Mouse (Mus musculus) hematopoietic stem cell, adult 5-6 weeks (primary cell): Measurements from ENCODE around the gene Cldn15. TPM values are rescaled to one million over a fixed set of nuclear protein-coding genes. Genes with fewer than 3 reads are reported as not detected.
A peak's percentile ranks its signal among the peaks of the same experiment; 100 is the strongest.
"Not testable (repeated sequence)": the region's sequence is repeated elsewhere in the genome, so short reads cannot be mapped to it uniquely, and the experiment has no call there.

Experiments
- ATAC-seq, 2 experiments: fragments of 125-278 bp in 1 of 2; replicated peaks in 1 of 2; 2 replicates each; pipeline ENCODE4 v1.8.0; 2016 to 2017; ENCODE audit warnings: inconsistent platforms in 2 of 2, mild to moderate bottlenecking in 2 of 2, moderate number of reproducible peaks in 2 of 2, low read depth in 1 of 2, moderate TSS enrichment in 1 of 2; ENCODE audit not compliant: low FRiP score in 2 of 2, poor library complexity in 2 of 2, severe bottlenecking in 2 of 2, insufficient read depth in 1 of 2, low TSS enrichment in 1 of 2
- total RNA-seq: library from RNA; stranded (forward); fragments of 172-1452, 232-1000 nt; gene quantifications from 2 replicates; pipeline ENCODE4 v1.2.3, GENCODE M21; 2017

Cldn15 gene
- total RNA-seq, 1 experiment from 2014 or later: 0.40 TPM

DNA sequence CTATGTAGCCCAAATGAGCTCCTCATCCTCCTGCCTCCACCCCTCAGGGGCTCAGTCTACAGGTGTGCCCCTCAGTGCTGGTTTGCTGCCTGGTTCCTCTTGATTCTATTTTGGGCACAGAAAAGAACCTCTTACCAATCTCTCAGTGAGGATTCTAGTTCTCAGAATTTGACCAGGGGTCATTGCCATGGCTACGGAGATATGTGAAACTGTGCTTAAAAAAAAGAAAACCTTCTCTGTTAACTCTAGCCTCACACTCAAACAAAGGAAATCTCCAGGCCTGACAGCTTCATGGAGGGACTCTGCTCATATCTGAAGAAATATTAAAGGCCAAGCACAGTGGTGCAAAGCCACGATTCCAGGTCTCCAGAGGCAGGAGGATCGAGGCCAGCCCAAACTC lies 23.6 kb upstream of the Cldn15 start:
- no peak for ATAC-seq

DNA sequence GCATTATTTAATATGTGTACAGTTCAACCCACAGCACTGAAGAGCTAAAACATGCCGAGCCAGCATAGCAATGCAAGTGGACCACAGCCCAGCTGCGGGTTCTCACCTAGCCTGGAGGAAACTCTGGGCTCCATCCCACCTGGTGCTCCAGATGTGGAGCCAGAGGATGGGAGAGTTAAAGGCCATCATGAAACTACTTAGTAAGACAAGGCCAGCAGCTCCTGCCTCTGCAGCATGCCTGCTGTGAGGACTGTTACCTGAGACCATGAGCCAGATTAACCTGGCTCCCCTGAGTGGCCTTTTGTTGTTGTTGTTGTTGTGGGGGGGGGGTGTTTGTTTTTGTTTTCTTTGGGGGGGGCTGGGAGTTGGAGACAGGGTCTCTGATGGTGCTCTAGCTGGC lies 23.0 kb upstream of the Cldn15 start:
- ATAC-seq: no peak

DNA sequence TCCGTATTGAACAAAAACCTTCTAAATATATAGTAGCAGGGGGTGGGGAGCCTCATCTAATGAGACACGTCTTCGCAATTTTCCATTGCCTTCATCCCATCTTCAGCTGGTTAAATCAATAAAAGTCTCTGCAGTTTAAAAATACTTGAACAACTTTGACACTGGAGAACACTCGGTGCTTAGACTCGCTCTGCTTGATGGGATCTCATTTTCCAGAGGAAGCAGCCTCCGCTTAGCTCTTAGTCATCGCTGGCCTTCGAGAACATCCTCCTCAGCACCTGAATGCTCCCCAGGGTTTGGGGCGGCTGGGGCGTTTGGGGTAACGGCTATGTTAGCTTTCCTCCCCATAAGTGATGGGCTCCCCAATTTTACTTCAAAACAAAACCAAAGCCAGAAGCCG lies 21.3 kb upstream of the Cldn15 start:
- no peak for ATAC-seq

DNA sequence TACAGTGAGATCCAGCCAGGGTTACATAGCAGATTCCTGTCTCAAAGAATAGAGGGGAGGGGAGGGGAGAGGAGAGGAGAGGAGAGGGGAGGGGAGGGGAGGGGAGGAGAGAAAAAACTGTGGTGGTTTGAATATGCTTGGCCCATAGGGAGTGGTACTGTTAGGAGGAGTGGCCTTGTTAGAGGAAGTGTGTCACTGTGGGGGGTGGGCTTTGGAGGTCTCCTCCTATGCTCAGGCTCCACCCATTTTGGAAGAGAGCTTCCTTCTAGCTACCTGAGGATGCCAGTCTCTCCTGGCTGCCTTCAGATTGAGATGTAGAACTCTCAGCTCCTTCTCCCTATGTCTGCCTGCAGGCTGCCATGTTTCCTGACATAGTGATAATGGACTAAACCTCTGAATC lies 18.5 kb upstream of the Cldn15 start:
- ATAC-seq: no peak

DNA sequence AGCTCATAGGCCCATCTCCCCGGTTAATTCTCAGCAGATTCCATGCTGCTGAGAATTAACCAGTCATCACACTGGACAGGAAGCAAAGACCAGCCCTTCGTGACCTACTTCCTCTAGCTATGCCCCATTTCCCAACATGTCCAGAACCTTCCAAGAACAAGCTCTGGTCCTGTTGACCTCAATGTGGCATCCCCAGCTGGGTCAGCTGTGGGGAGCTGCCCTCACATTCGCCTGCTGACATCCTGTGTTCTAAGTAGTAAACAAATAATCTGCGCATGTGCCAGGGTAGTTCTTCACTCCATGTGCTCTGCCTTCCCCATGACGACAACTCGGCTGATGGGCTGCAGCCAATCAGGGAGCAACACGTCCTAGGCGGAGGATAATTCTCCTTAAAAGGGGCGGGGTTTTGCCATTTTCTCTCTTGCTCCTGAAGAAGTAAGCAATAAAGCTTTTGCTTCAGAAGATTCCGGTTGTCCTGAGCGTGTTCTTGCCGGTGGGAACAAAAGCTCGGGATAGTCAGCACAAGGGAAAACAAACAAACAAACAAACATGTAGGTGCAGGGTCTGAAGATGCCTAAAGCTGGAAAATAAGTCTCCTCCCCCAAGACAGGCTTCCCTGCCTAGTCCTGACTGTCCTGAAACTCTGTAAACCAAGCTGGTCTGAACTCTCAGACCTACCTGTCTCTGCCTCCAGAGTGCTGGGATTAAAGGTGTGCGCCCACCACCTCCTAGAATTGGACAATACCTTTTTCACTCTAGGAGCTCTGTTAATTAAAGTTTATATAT lies 16.7 kb upstream of the Cldn15 start:
- not testable (repeated sequence) for ATAC-seq

DNA sequence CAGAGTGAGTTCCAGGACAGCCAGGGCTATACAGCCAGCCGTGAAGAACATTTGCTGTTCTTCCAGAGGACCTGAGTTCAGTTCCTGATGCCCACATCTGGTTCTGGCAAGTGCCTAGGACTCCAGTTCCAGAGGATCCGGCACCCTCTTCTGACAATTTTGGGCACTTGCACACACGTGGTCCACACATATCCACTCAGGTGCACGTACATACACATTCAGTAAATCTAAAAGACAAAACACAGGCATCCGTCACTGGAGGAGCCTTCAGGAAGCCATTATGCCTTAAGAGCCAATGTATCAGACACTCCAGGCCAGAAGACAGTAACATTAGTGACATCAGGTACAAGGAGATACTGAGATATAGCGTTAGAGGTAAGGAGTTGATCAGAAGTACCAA lies 15.9 kb upstream of the Cldn15 start:
- no peak for ATAC-seq

DNA sequence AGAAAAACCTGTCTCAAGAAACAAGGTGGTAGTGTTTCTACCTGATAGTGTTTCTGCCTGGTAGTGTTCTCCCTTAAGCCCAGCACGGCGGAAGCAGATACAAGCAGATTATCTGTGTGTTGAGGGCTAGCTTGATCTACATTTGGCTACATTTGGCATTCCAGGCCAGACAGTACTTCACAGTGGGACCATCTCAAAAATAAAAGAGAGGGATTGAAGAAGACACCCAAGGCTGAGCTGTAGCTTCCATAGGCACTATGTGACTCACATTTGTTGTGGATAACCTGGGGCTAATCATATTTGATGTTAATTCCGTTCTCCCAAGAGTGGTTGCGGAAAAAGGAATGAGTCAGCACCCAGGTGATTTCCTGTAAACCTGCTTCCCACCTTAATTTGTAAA lies 14.3 kb upstream of the Cldn15 start:
- ATAC-seq: no peak

DNA sequence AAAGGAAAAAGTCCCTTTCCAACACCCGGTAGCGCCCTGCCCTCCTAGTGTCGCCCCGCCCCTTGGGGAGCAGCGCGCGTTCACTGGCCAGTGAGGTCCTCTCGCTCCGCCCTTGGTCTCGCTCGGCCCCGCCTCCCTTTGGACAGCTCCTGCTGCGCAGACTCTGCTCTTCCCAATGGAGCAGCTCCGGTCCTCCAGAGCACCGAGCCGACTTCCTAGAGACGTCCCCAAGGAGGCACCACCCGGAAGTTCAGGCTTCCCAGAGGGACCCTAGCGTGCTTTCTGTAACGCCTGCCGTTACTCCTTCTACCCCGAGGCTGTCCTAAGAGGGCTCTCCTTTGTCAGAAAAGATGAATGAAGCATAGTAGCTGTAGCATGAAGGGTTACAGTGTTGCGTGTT lies 13.4 kb upstream of the Cldn15 start, which contains the start of gene Fis1:
Gene Fis1 (plus strand): TSS at position 261 of the 400 bp plus-strand sequence.
- ATAC-seq: peak; percentile 97 to 98

DNA sequence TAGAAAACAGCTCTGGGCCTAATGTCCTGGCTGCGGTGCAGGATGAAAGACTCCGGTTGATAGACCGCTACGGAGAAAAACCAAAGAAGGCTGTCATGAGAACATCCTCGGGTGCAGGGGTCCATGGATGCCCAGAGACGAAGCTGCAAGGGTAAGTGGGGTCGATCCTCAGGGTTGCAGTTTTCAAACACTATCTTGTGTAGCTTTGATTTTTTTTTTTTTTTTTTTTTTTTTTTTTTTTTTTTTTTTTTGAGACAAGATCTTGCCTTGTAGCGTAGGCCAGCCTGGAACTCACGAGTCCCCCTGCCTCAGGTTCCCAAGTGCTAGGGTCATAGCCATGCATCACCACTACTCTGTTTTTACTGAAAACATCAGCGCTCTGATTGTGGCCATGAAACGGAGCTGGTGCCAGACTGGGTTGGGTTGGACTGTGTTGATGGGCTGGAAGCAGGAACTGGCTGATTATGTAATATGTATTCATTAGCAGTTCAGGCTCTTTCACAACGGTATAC lies 12.9 kb upstream of the Cldn15 start:
- peak; percentile 24 to 51; a peak in 1 of 4 replicates for ATAC-seq

DNA sequence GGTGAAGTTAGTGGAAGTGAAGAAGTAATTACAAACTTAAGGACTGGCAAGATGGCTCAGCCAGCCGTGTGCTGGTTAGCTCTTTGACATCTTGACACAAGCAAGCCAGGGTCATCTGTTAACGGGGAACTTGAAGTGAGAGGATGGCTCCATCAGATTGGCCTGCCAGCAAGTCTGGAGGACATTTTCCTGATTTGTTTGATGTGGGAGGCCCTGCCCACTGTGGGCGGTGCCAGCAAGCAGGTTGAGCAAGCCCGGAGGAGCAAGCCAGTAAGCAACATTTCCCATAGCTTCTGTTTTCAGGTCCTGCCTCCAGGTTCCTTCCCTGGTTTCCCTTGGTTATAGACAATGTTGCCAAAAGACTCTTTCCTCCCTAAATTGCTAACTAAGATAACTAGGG lies 10.8 kb upstream of the Cldn15 start:
- no peak for ATAC-seq

DNA sequence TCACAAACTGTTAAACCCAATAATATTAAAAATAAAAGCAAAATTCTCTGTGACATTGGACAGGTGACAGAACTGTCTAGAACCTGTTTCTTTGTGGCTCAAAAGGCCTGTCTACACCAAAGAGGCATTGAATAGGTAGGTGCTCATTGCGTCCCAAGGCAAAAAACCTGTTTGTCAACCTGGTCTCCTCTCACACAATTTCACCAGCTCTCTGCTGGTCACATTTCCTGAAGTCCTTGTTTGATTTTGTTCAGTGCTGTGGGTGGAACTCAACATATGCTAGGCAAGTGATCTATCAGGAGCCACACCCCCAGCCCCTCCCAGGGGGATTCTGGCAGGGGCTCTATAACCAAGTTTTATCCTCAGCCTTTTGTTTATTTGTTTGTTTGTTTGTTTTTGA lies 9.2 kb upstream of the Cldn15 start:
- no peak for ATAC-seq

DNA sequence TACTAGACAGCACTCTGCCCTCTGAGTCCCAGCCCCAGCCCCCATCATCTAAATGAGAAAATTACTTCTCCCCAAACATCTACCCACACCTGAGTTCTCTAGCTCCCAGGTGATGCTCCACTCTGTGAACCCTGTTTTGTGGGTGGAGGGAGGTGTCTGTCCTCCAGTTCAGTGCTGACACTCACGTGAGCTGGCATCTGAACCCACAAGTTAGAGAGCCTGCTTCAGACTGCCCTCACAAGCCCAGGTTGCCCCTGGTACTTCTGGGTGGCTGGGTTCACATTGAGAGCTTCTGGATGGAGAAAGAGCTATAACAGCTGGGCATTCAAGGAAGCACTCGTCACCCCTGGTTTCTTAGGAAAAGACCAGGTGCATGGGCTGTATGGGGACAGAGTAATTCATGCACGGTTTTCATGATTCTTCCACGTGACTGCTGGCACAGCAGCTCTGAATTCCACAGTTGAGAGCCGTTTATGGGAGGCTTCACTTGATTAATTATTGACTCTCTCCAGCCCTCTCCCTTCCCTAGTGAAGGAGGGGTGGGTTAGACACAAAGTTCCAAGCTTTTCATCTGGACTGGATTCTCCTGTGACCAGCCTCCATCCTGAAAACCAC lies 7.3 kb upstream of the Cldn15 start:
- ATAC-seq: no peak

DNA sequence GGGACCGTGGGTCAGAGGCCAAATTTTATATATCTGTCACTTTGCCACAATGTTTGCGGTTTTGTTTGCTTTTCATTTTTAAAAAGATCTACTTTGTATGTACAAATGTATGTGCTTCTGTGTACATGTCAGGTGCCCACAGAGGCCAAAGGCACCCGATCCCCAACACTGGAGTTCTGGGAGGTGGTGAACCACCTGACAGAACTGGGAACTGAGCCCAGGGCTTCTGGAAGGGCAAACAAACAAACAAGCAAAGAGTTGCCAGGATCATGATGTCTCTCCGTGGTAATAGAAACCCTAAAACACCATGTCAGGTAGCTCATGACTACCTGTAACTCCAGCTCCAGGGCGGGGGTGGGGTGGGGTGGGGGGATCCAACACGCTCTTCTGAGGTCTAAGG lies 6.4 kb upstream of the Cldn15 start:
- ATAC-seq: no peak

DNA sequence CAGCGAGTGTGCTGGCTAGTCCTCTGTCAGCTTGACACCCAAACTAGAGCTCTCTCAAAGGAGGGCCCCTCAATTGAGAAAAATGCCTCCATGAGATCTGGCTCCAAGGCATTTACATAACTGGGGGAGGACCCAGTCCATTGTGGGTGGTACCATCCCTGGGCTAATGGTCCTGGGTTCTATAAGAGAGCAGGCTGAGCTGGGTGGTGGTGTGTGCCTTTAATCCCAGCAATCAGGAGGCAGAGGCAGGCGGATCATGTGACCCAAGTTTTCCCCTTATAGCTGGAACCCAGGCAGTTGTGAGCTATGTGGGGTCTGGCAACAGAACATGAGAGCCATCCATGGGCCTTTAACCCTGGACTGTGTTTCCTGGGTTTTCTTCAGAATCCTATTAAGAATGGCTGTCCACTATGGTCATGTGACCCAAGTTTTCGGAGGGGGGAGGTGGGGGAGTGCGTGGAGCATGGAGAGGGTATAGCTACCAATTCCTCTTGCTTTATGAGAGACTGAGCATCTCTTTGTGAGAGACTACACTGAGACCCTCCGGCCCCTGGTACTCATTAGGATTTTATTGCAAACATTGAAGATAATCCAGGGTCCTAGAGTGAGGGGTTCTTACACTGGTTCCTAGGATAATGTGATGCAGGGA lies 5.0 kb upstream of the Cldn15 start:
- ATAC-seq: no peak

DNA sequence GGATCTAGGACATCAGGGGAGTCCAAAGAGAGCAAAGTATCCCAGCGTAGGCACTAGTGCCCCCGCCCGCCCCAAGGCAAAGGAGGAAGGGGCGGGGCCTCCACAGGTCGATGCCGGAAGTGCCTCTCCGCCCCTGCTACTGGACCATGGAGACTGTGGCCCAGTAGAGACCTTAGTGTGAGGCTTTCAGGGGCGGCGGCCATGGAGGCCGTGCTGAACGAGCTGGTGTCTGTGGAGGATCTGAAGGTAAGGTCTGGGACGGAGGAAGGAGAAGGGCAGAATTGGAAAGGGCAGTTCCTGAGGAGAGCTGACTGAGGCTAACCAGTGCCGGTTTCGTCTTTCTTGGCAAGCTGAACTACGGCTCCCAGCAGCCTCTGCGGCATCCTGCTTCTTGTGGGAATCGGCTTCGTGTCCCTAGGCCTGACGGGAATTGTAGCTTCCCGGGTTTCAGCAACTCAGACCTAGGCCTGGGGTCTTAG lies 4.4 kb upstream of the Cldn15 start:
- ATAC-seq: peak; percentile 85 to 93

DNA sequence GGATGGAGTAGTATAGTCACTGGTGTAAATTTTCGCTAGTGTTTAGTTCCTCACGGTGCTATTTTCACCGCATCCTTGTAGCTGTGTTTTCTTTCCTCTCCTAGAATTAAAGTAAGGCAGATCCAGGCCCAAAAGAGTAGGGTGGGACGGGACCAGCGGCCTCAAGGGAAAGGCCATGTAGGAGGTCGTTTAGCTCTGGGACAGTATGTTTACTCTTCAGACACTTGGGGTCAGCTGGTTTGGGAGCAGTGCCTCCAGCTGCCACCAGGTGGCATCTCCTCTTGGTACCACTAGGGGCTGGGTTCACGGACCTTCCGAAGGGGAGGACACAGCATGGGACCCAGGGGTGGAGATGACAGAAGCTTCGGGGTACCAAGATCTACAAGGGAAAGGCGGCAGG lies 3.9 kb upstream of the Cldn15 start:
- ATAC-seq: peak; percentile 81 to 89

DNA sequence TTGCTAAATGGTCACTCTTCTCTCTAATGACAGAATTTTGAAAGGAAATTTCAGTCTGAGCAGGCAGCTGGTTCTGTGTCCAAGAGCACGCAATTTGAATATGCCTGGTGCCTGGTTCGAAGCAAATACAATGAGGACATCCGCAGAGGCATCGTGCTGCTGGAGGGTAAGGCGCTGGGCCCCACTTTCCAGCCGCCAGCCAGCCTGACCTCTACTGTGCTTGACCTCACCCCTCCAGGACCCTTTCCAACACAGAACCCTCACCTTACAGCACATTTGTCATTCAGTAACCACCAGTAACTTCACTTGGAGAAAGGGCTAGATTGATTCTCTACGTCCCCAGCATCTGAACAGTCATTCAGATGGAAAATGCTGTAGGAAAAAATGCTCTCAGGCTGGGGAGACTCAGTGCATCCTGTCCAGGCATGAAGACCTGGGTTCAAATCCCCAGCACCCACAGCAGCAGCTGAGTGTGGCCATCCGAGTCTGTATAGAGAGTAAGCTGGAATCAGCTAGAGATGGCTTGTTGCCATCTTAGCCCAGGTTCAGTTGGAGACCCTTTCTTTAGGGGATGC lies 3.4 kb upstream of the Cldn15 start:
- no peak for ATAC-seq

DNA sequence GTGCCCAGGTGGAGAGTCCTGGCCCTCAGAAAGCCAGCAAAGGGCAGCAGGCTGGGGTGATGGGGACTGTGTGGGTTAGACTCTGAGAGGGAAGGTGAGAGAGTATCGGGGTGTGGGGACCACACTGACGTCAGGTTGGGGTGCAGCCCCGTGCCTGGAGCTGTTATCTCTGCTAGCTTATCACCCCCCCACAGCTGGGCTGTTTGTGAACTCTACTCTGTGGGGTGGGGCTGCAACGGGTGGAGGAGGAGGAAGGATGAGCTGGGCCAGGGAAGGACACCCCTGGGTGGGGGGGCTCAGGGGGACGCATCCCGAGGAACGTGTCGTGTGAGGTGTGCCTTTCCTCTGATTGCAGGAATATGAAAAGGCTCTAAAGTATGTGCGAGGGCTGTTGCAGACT lies 1.2 kb upstream of the Cldn15 start:
- no peak for ATAC-seq
